Mouse (Mus musculus) midbrain, embryonic 13.5 days (tissue): ENCODE measurements around the gene Zfp266. TPM values are rescaled to one million over a fixed set of nuclear protein-coding genes. Genes with fewer than 3 reads are reported as not detected.
"Not testable (repeated sequence)": the region's sequence is repeated elsewhere in the genome, so short reads cannot be mapped to it uniquely, and the experiment has no call there.

Experiments used
- ATAC-seq: fragments of 200-750 bp; cut with Nextera tagmentation; 2 replicates; pipeline ENCODE4 v1.8.0; 2017; ENCODE audit warnings: mild to moderate bottlenecking, moderate TSS enrichment, moderate library complexity
- H3K27ac ChIP-seq: fragments of 300-500 bp; sonication (generic); 2 replicates; pipeline ENCODE4 v1.5.1; 2015; ENCODE audit warnings: inconsistent platforms, mild to moderate bottlenecking, moderate library complexity
- H3K27me3 ChIP-seq: fragments of 300-500 bp; sonication (generic); 2 replicates; pipeline ENCODE4 v1.6.1; 2015; ENCODE audit warnings: mild to moderate bottlenecking, inconsistent platforms
- H3K36me3 ChIP-seq: fragments of 300-500 bp; sonication (generic); 2 replicates; pipeline ENCODE4 v1.6.1; 2015; ENCODE audit warnings: mild to moderate bottlenecking, inconsistent platforms
- H3K4me1 ChIP-seq: fragments of 300-500 bp; sonication (generic); replicated peaks from 2 replicates; pipeline ENCODE4 v1.6.1; 2015; ENCODE audit warnings: inconsistent platforms
- H3K4me2 ChIP-seq: fragments of 300-500 bp; sonication (generic); replicated peaks from 2 replicates; pipeline ENCODE4 v1.6.1; 2015; ENCODE audit warnings: moderate library complexity, mild to moderate bottlenecking, inconsistent platforms
- H3K4me3 ChIP-seq: fragments of 300-500 bp; sonication (generic); replicated peaks from 2 replicates; pipeline ENCODE4 v1.5.1; 2015; ENCODE audit warnings: mild to moderate bottlenecking, inconsistent platforms
- H3K9ac ChIP-seq: fragments of 300-500 bp; sonication (generic); replicated peaks from 2 replicates; pipeline ENCODE4 v1.6.1; 2015; ENCODE audit warnings: mild to moderate bottlenecking, inconsistent platforms
- H3K9me3 ChIP-seq: fragments of 300-500 bp; sonication (generic); 2 replicates; pipeline ENCODE4 v1.6.1; 2016; ENCODE audit warnings: mild to moderate bottlenecking, inconsistent platforms
- WGBS: fragments of 180-500 bp; shearing (Covaris S2); methylation state at CpG from one replicate; pipeline ENCODE4 v1.1.7; 2015; 5-methylcytosine and 5-hydroxymethylcytosine counted together
- polyA plus RNA-seq: library from polyadenylated mRNA; unstranded; fragments of >200 nt; fragmentation: Nextera tagmentation; extraction: Ambion mirVana; gene quantifications from 2 replicates; pipeline ENCODE4 v1.2.1, GENCODE M21; 2015

Zfp266 gene
- polyA plus RNA-seq = 143 and 151 TPM in 2 replicates

DNA sequence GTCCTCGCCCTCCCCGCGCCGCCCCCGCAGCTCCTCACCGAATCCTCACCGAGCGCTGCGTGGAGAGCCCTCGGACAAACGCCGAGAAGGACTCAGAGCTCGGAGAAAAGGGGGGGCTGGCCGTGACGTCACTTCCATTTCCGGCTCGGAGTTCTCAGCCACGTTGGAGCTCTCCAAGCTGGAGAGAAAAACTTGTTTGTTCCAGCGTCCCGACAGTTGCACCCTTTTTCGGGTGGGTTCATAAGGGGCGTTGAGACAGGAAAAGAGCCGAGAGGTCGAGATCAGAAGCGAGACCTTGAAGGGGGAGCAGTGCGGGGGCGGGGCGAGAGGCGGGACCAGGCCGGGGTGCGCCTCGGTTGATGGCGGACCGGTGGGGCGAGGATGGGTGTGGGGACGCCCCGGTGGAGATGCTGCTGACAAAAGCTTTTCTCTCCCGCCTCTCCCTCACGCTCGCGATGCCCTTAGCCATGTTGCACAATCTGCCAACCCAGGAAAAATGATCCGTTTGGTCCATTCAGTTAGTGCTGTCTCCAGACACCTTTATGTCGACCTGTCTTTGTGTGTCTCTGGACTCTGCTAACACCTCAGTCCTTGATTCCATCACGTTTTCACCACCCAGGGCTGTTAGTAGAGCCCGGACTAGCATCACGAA lies at the start of gene Zfp266:
Gene Zfp266 (minus strand): TSS at position 112 of the 652 bp plus-strand sequence.
- Histone ChIP-seq H3K9me3 (no peaks in the 10 kb centered on the region), H3K4me3 (peak within 1 kb of the TSS; percentile 89), H3K9ac (peak within 1 kb of the TSS; percentile 98), H3K4me1 (peaks cover 42% of the 10 kb centered on the region), H3K36me3 (peaks cover under 1% of the 10 kb centered on the region; the same call in 1 of the 2 replicates), H3K27ac (peak within 1 kb of the TSS; percentile 97), H3K4me2 (peak within 1 kb of the TSS; percentile 82), H3K27me3 (no peaks in the 10 kb centered on the region)
- peak; percentile 95 for ATAC-seq
- under 1% methylated on average over 46 of the region's 46 CpGs for WGBS

DNA sequence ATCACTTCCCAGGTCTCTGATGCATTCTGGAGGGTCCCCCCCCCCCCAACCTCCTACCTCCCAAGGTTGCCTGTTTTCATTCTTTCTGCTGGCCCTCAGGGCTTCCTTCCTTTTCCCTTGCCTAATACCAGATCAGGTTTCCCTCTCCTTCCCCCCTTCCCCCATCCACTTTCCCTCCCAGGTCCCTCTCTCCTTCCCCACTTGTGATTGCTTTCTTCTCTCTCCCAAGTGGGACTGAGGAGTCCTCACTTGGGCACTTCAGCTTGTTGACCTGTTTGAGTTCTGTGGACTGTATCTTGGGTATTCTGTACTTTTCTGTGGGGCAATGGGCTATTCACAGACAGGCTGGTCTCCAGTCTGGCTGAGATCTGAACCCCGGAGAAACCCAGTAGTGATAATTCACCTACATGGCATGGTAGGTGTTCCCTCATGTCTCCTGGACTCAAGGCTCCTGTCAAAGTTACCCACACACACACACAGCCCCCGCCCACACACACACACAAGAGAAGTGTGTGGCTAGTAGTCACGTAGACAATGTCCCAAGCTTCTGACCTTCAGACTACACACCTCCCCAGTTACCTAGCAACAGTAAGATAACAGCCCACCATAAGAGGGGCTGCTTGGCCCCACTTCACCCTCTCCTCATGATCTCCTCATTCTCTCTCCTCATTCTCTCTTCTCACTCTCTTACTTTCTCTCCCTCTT lies 44.3 kb upstream of the Zfp266 start:
- 70% methylated on average over 3 of the region's 3 CpGs for WGBS
- not testable (repeated sequence) for H3K27me3 ChIP-seq, ATAC-seq, H3K4me2 ChIP-seq, H3K9ac ChIP-seq, H3K4me1 ChIP-seq, H3K36me3 ChIP-seq, H3K4me3 ChIP-seq, H3K9me3 ChIP-seq, H3K27ac ChIP-seq

- WGBS = 80% methylated on average over 5 of the region's 5 CpGs
- ATAC-seq = no peak
- H3K4me3 ChIP-seq = no peak overlapping the region
- 0 out of 2 replicates have a peak, but pooled peaks cover 4% of the 10 kb centered on the region for H3K9me3 ChIP-seq
- H3K9ac ChIP-seq = no peak overlapping the region
- H3K27ac ChIP-seq = no peak overlapping the region
- no peaks in the 10 kb centered on the region for H3K36me3 ChIP-seq
- no peak overlapping the region for H3K4me2 ChIP-seq
- H3K4me1 ChIP-seq = no peaks in the 10 kb centered on the region
- 0 out of 2 replicates have a peak, but pooled peaks cover 2% of the 10 kb centered on the region for H3K27me3 ChIP-seq
Measured at GRCm38 (mm10) chr9:20562177-20562576, 41.0 kb upstream of the Zfp266 start.

- no peak overlapping the region for H3K4me2 ChIP-seq
- H3K9me3 ChIP-seq = no peaks in the 10 kb centered on the region
- no peak overlapping the region for H3K27ac ChIP-seq
- H3K4me1 ChIP-seq = no peaks in the 10 kb centered on the region
- H3K9ac ChIP-seq = no peak overlapping the region
- H3K4me3 ChIP-seq = no peak overlapping the region
- H3K36me3 ChIP-seq = no peaks in the 10 kb centered on the region
- no peak for ATAC-seq
- H3K27me3 ChIP-seq = peaks cover 8% of the 10 kb centered on the region; the same call in 1 of the 2 replicates
- WGBS = 78% methylated on average over 1 of the region's 1 CpGs
Measured at GRCm38 (mm10) chr9:20552698-20553097, 31.5 kb upstream of the Zfp266 start.

DNA sequence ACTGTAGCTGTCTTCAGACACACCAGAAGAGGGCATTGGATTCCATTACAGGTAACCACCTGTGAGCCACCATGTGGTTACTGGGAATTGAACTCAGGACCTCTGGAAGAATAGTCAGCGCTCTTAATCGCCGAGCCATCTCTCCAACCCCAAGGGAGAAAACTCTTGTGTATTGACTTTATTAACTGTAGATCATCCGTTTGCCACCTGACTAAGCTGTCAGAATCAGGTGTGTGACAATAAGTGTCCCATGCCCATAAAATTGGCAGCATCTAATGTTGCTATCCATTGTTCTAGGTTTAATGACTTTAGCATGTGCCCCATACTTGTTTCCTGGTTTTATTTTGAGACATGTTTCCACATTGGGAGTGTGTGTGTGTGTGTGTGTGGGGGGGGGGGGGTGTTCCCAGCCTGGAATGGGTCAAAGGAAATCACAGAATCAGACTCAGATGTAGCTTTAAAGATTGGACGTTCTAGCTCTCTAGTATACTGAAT lies 30.6 kb upstream of the Zfp266 start:
- H3K4me3 ChIP-seq = no peak overlapping the region
- no peak overlapping the region for H3K9ac ChIP-seq
- H3K9me3 ChIP-seq = no peaks in the 10 kb centered on the region
- no peaks in the 10 kb centered on the region for H3K36me3 ChIP-seq
- WGBS = 52% methylated on average over 5 of the region's 5 CpGs
- no peak for ATAC-seq
- H3K4me2 ChIP-seq = no peak overlapping the region
- H3K27me3 ChIP-seq = peaks cover 10% of the 10 kb centered on the region; the same call in 1 of the 2 replicates
- no peaks in the 10 kb centered on the region for H3K4me1 ChIP-seq
- H3K27ac ChIP-seq = no peak overlapping the region

GRCm38 (mm10) chr9:20545151-20545550 lies 23.9 kb upstream of the Zfp266 start:
- WGBS = 28% methylated on average over 8 of the region's 8 CpGs
- Histone ChIP-seq H3K36me3 (no peaks in the 10 kb centered on the region), H3K9me3 (no peaks in the 10 kb centered on the region), H3K4me1 (peaks cover 10% of the 10 kb centered on the region), H3K4me2 (peak overlapping the region; percentile 68), H3K4me3 (peak overlapping the region; percentile 41), H3K9ac (peak overlapping the region; percentile 70), H3K27ac (peak overlapping the region; percentile 92), H3K27me3 (peaks cover 18% of the 10 kb centered on the region)
- no peak for ATAC-seq

GRCm38 (mm10) chr9:20544070-20544821 lies 23.0 kb upstream of the Zfp266 start:
- H3K27me3 ChIP-seq = peaks cover 18% of the 10 kb centered on the region
- peak overlapping the region; percentile 41 for H3K4me3 ChIP-seq
- H3K4me2 ChIP-seq = peak overlapping the region; percentile 68
- H3K36me3 ChIP-seq = no peaks in the 10 kb centered on the region
- peak overlapping the region; percentile 70 for H3K9ac ChIP-seq
- peak overlapping the region; percentile 92 for H3K27ac ChIP-seq
- H3K9me3 ChIP-seq = no peaks in the 10 kb centered on the region
- peak; percentile 96 for ATAC-seq
- WGBS = 2% methylated on average over 43 of the region's 43 CpGs
- peaks cover 10% of the 10 kb centered on the region for H3K4me1 ChIP-seq

- H3K27ac ChIP-seq = peak overlapping the region; percentile 92; the same call in 1 of the 2 replicates
- peaks cover 10% of the 10 kb centered on the region for H3K4me1 ChIP-seq
- 0 out of 2 replicates have a peak overlapping the region, but pooled peaks have one; percentile 41 for H3K4me3 ChIP-seq
- H3K36me3 ChIP-seq = no peaks in the 10 kb centered on the region
- no peaks in the 10 kb centered on the region for H3K9me3 ChIP-seq
- ATAC-seq = no peak
- H3K9ac ChIP-seq = no peak overlapping the region
- H3K27me3 ChIP-seq = peaks cover 17% of the 10 kb centered on the region
- 30% methylated on average over 6 of the region's 6 CpGs for WGBS
- peak overlapping the region; percentile 68; the same call in 1 of the 2 replicates for H3K4me2 ChIP-seq
Measured at GRCm38 (mm10) chr9:20543496-20543895, 22.3 kb upstream of the Zfp266 start.

DNA sequence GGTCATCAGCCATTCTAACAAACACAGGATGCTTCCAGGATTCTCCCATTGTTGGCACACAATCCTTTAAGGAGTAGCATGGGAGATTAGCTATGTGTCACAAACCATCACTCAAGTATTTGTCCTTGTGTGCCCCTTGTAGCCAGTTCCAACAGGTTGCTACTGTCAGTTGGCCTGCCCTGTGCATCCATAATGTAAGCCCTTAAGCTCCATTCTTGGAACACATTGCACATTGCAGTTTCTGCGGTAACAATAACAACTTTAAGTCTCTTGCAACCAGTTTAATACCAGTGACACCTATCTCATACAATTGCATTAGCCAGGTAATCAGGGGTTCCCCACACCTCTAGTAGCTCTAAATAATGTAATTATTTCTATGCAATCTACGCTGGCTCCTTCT lies 15.4 kb upstream of the Zfp266 start:
- H3K9me3 ChIP-seq = no peaks in the 10 kb centered on the region
- H3K4me2 ChIP-seq = no peak overlapping the region
- no peaks in the 10 kb centered on the region for H3K36me3 ChIP-seq
- no peak overlapping the region for H3K27ac ChIP-seq
- H3K27me3 ChIP-seq = peaks cover 8% of the 10 kb centered on the region; the same call in 1 of the 2 replicates
- H3K4me3 ChIP-seq = no peak overlapping the region
- H3K9ac ChIP-seq = no peak overlapping the region
- no peak for ATAC-seq
- WGBS = 76% methylated on average over 2 of the region's 2 CpGs
- H3K4me1 ChIP-seq = no peaks in the 10 kb centered on the region

- H3K4me2 ChIP-seq = no peak overlapping the region
- H3K36me3 ChIP-seq = no peaks in the 10 kb centered on the region
- 77% methylated on average over 8 of the region's 8 CpGs for WGBS
- no peak overlapping the region for H3K9ac ChIP-seq
- H3K27ac ChIP-seq = no peak overlapping the region
- no peak for ATAC-seq
- no peak overlapping the region for H3K4me3 ChIP-seq
- H3K9me3 ChIP-seq = no peaks in the 10 kb centered on the region
- H3K27me3 ChIP-seq = peaks cover 6% of the 10 kb centered on the region; the same call in 1 of the 2 replicates
- H3K4me1 ChIP-seq = no peaks in the 10 kb centered on the region
Measured at GRCm38 (mm10) chr9:20534326-20534926, 13.2 kb upstream of the Zfp266 start.

DNA sequence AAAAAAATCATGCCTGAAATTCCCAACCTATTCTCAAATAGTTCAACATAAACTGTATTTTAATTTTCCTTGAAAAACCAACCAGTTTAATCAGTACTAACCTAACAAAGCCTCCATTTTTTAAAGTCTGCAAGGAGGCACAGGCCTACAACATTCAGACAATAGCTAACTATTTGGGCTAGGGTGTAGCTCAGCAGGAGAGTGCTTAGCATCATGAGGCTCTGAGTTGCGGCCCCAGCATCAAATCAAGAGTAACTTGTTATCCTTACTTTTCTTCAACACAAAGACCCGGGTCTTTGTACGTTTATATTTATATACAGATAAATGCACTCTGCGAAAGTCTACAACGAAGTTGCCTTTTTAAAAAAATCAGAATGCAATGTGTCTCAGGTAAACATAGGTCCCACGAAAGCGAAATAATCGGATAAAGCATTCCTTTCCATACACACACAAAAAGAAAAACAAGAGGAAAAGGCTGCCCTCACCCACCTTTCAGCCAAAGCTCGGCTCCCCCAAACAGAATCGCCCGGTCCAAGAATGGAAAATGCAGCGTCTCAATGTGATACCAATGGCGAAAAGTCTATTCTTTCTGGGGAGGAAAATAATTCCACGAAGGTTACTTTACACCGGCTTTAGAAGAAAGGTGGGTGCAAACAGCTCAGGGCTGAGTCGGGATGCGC lies 546 bp downstream of the Zfp266 start:
- WGBS = under 1% methylated on average over 17 of the region's 17 CpGs

More for the DNA sequence above, 546 bp downstream of the Zfp266 start:
- Histone ChIP-seq H3K27ac (peak overlapping the region; percentile 97), H3K4me1 (peaks cover 47% of the 10 kb centered on the region), H3K9ac (peak overlapping the region; percentile 98), H3K4me2 (peak overlapping the region; percentile 82), H3K4me3 (peak overlapping the region; percentile 89), H3K27me3 (no peaks in the 10 kb centered on the region), H3K36me3 (peaks cover 8% of the 10 kb centered on the region), H3K9me3 (no peaks in the 10 kb centered on the region)
- no peak for ATAC-seq
